In genomic region chr10:99108431-99108982, GRCm38 (mm10) we compare ENCODE assay signal across 9 mouse cellular contexts. TPM values are rescaled to one million over a fixed set of nuclear protein-coding genes. Genes with fewer than 3 reads are reported as not detected.
DNase-seq lines count a peak whose midpoint lies in the region; ATAC-seq lines count a peak whose summit lies in the region.
"Had no signal": no experiment of that assay in that cellular context is flagged by ENCODE, and none has a peak within 500 bp of the region (broad histone marks: within the 10 kb centered on the region; RNA-seq: fewer than 3 reads in every experiment).

No protein-coding gene starts in this region.

- peaks cover 25% of the 10 kb centered on the region for H3K36me3 ChIP-seq in erythroblast, embryonic 14.5 days (ENCODE audit: control insufficient read depth)
- H3K36me3 ChIP-seq in liver, embryonic 12.5 days = peaks cover 25% of the 10 kb centered on the region

- H3K27me3 ChIP-seq in erythroblast, embryonic 14.5 days (ENCODE audit: control insufficient read depth) = no peaks in the 10 kb centered on the region
- no peaks in the 10 kb centered on the region for H3K27me3 ChIP-seq in liver, embryonic 12.5 days (replicated peaks)

- H3K4me2 ChIP-seq in liver, embryonic 12.5 days = peak overlapping the region; percentile 96

- peaks cover 9% of the 10 kb centered on the region for H3K9me3 ChIP-seq in erythroblast, embryonic 14.5 days (ENCODE audit: control insufficient read depth, low read length)
- H3K9me3 ChIP-seq in liver, embryonic 12.5 days (replicated peaks) = peaks cover 5% of the 10 kb centered on the region; the same call in 1 of the 2 replicates

- ATAC-seq in erythroblast, adult 5-6 weeks (replicated peaks; ENCODE audit: low FRiP score, poor library complexity, severe bottlenecking) = no peak
- ATAC-seq in liver, embryonic 12.5 days = no peak

- peak overlapping the region; percentile 56; the same call in 1 of the 2 replicates for H3K27ac ChIP-seq in liver, embryonic 12.5 days

- H3K9ac ChIP-seq in liver, embryonic 12.5 days = peak overlapping the region; percentile 93

- peak overlapping the region; percentile 94 for H3K4me3 ChIP-seq in erythroblast, embryonic 14.5 days (replicated peaks)
- H3K4me3 ChIP-seq in liver, embryonic 12.5 days = peak overlapping the region; percentile 96

- peaks cover 36% of the 10 kb centered on the region for H3K4me1 ChIP-seq in erythroblast, embryonic 14.5 days (ENCODE audit: control insufficient read depth)
- H3K4me1 ChIP-seq in liver, embryonic 12.5 days = peaks cover 15% of the 10 kb centered on the region

- DNase-seq in thymus, postnatal 14 days = peak; percentile 32
- no peak for DNase-seq in thymus, postnatal 36 days
- DNase-seq in adrenal gland, postnatal 25 days = no peak
- DNase-seq in urinary bladder, postnatal 4 days (ENCODE audit: low spot score in 2 of 2) = no peak
- no peak for DNase-seq in urinary bladder, adult 2 months (ENCODE audit: low spot score)

- 39% methylated on average over 12 of the region's 12 CpGs for WGBS in liver, embryonic 12.5 days (ENCODE audit: insufficient replicate concordance)

RNA-seq across cellular contexts. Expression of gene Galnt4, which starts 0.5 kb away (rescaled TPM):
- polyA plus RNA-seq in erythroblast, embryonic 14.5 days (2012) = 0.01 and 0.02 TPM in 2 replicates
- 2.5 TPM in 2 replicates for total RNA-seq in erythroblast, adult 5-6 weeks (2015; ENCODE audit: low replicate concordance)
- 2.2 and 4.4 TPM in 2 replicates for total RNA-seq in erythroblast, adult 5-6 weeks (2017; ENCODE audit: low replicate concordance)
- 4.2 and 4.5 TPM in 2 replicates for polyA plus RNA-seq in liver, embryonic 12.5 days (2016; fragmentation: Nextera tagmentation; extraction: Ambion mirVana)
- total RNA-seq in adrenal gland, postnatal 25 days (2021) = 7.4 and 9.2 TPM in 2 replicates
- polyA plus RNA-seq in urinary bladder, adult 2 months (2012; rRNA removed) = 4.8 and 8.2 TPM in 2 replicates

RNA-seq across cellular contexts. Expression of gene Poc1b, which starts 1.7 kb away (rescaled TPM):
- 0.49 and 0.71 TPM in 2 replicates for polyA plus RNA-seq in erythroblast, embryonic 14.5 days (2012)
- total RNA-seq in erythroblast, adult 5-6 weeks (2015; ENCODE audit: low replicate concordance) = 9.2 and 18.6 TPM in 2 replicates
- 1.3 and 3.7 TPM in 2 replicates for total RNA-seq in erythroblast, adult 5-6 weeks (2017; ENCODE audit: low replicate concordance)
- 8.5 and 8.7 TPM in 2 replicates for polyA plus RNA-seq in liver, embryonic 12.5 days (2016; fragmentation: Nextera tagmentation; extraction: Ambion mirVana)
- total RNA-seq in adrenal gland, postnatal 25 days (2021) = 16.2 and 18.2 TPM in 2 replicates
- polyA plus RNA-seq in urinary bladder, adult 2 months (2012; rRNA removed) = 16.6 and 19.3 TPM in 2 replicates

RNA-seq across cellular contexts. Expression of gene Phxr2, which starts 17.6 kb away (rescaled TPM):
- not detected in 2 replicates for polyA plus RNA-seq in erythroblast, embryonic 14.5 days (2012)
- total RNA-seq in erythroblast, adult 5-6 weeks (2015; ENCODE audit: low replicate concordance) = not detected in 2 replicates
- total RNA-seq in erythroblast, adult 5-6 weeks (2017; ENCODE audit: low replicate concordance) = not detected in 2 replicates
- not detected in 2 replicates for polyA plus RNA-seq in liver, embryonic 12.5 days (2016; fragmentation: Nextera tagmentation; extraction: Ambion mirVana)
- total RNA-seq in adrenal gland, postnatal 25 days (2021) = not detected in 2 replicates
- polyA plus RNA-seq in urinary bladder, adult 2 months (2012; rRNA removed) = not detected in 2 replicates
- polyA plus RNA-seq: large intestine, adult 2 months had no signal
